Mouse (Mus musculus) neural tube, embryonic 10.5 days (tissue): ENCODE data around the gene Gm21663.
"Not testable (repeated sequence)": the region's sequence is repeated elsewhere in the genome, so short reads cannot be mapped to it uniquely, and the experiment has no call there.

ENCODE experiments used
- DNase-seq: peaks from one replicate; pipeline ENCODE4 v3.0.0-alpha.2; 2017; ENCODE audit warnings: low spot score; ENCODE audit errors: extremely low spot score

Gene Gm21663

DNA sequence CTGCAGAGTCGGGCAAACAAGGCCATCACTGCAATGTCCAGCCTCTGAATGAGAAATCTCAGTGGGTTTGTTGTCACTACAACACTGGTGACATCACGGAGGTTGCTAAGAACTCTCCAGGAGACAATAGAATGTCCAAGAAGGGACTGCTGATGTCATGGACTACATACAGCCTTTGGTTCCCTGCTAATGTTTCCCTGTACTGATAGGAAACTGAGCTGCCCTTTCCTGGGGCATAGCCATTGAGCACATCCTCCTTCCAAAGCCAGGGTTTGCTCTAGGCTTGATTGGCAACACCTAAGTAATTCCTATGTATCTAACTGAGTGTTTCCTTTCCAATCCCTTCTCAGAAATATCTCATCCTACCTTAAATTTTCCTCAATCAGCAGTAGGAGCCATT is at the start of gene Gm21663:
Gm21663 (minus strand) TSS at position 101 of the 400 bp plus-strand sequence.
- not testable (repeated sequence) for DNase-seq

GRCm38 (mm10) chr5:25988550-25988949 is 46.4 kb upstream of the Gm21663 start, which contains the start of gene Gm21698:
Gene Gm21698, minus strand, starts transcription at chr5:25988650.
- DNase-seq: not testable (repeated sequence)

GRCm38 (mm10) chr5:25972563-25972962 is 30.4 kb upstream of the Gm21663 start, which contains the start of gene Gm21680:
Gene Gm21680, minus strand, starts transcription at chr5:25972663.
- not testable (repeated sequence) for DNase-seq

DNA sequence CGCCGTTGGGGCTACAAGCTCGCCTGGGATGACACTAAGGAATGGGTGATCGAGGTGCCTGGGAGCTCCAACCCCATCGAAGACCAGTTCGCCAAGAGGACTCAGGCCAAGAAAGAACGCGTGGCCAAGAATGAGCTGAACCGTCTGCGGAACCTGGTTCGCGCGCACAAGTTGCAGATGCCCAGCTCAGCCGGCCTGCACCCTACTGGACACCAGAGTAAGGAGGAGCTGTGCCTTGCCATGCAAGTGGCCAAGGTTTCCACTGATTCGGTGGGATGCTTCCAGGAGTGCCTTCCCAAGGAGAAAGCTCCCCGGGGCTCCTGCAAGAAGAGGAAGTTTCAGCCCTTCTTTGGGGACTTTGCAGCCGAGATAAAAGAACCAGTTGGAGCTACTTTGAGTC is 14.9 kb upstream of the Gm21663 start:
- not testable (repeated sequence) for DNase-seq

GRCm38 (mm10) chr5:25956611-25957010 is 14.4 kb upstream of the Gm21663 start:
- DNase-seq: peak; percentile 20

- DNase-seq: not testable (repeated sequence)
Measured at GRCm38 (mm10) chr5:25954317-25954716, 12.1 kb upstream of the Gm21663 start, which contains the start of gene Gm21671. Gene Gm21671, minus strand, starts transcription at chr5:25954417.

- DNase-seq: peak; percentile 10
Measured at GRCm38 (mm10) chr5:25945391-25945790, 3.2 kb upstream of the Gm21663 start.

GRCm38 (mm10) chr5:25891321-25891720 is 50.9 kb downstream of the Gm21663 start:
- no peak for DNase-seq

DNA sequence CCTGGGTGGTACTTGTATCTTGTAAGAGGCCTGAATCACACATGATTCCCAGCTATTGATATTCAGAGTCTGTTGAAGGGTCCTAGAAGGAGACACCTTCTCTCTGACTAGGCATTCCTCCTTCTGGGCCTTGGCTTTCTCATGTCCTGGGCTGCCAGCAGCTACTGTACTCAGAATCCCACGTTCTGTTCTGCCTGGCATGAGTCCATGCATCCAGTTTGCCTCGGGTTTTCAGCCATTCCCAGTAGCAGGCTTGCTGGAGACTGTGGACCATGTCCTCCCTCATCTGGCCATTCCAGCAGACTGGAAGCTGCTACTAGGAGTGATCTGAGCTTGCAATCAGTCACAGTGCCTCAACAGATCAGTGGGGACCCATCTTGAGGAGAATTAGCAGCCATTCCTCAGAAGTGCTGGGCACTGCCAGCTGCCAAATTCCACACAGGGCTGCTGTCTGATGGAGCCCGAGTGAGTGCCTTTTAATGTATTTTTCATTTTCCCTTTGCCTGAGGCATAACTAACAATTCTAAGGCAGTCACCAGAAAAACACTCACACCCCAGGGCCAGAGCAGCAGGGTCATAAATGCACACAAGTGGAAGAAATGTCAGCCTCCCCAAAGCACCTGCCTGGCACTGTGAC is 52.3 kb downstream of the Gm21663 start:
- peak; percentile 11 for DNase-seq

DNA sequence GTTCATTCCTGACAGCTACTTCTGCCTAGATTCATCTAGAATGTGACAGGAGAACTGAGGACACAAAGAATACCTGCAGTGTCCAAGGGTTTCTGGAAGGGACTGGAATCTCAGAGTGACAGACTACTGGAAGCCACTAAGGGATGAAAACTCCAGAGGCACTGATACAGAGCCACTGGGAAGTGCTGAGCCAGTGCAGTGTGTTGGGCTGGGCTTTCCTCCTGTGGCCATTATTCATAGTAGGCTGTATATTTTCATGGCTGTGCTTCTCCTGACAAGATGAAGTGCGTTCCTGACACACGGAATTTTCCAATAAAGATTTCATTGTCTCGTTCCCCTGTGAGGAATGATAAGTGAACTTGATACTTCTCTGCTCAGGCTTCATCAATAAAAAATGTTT is 55.5 kb downstream of the Gm21663 start:
- no peak for DNase-seq
